Mouse (Mus musculus) olfactory bulb, adult 2 months (tissue): Measurements from ENCODE around the gene Col2a1.

Source experiments
- CTCF ChIP-seq: fragments of 200-500 bp; IDR thresholded peaks from 2 replicates; pipeline ENCODE4 v1.5.1; 2012; ENCODE audit warnings: low read depth, mild to moderate bottlenecking, low read length, moderate library complexity; ENCODE audit not compliant: insufficient read depth
- POLR2A ChIP-seq: fragments of 200-500 bp; IDR thresholded peaks from 2 replicates; pipeline ENCODE4 v1.6.1; 2012; ENCODE audit warnings: mild to moderate bottlenecking, low read depth, low read length, moderate library complexity; ENCODE audit not compliant: insufficient read depth

DNA sequence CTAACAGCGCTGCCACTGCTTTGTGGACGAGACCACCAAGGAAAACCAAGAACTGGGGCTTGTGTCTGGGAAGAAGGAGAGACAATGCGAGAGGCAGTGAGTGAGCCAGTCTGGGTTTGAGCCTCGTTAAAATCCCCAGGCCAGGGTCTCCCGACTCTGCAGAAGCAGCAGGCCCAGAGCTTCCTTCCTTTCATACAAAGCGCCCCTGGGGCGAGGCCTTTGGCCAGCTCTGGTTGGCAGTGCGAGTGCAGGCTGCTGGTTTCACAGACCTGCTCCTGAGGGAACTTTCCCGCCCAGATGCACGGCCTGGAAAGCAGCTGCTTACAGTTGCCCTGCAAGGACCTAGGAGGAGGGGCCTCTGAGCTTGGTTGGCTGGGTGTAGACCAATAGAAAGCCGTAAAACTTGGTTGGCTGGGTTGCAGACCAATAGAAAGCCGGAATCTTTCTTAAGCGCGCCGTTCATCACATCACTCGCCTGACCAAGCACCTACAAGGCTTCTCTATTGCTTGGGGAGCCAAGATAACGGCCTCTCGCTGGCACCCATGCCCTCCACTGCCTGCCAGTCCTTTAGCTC lies 11.7 kb downstream of the Col2a1 start:
- TF ChIP-seq CTCF (no peak), POLR2A (no peak)
